Mouse (Mus musculus): ENCODE measurements around the gene Gm10563. TPM values are rescaled to one million over a fixed set of nuclear protein-coding genes. Genes with fewer than 3 reads are reported as not detected.

The Gm10563 gene
- polyA plus RNA-seq, 1 experiment from 2014 or later: not detected

- Histone ChIP-seq H3K9me3 (no peaks in the 10 kb centered on the region), H3K36me3 (peaks cover 59% of the 10 kb centered on the region), H3K4me3 (no peak overlapping the region), H3K9ac (no peak overlapping the region), H3K27ac (no peak overlapping the region), H3K27me3 (peaks cover 62% of the 10 kb centered on the region), H3K4me1 (peaks cover 43% of the 10 kb centered on the region), H3K4me2 (no peak overlapping the region)
- ATAC-seq (ENCODE audit: insufficient number of reproducible peaks, low FRiP score, low TSS enrichment, low read depth): no peak
- WGBS: 61% methylated on average over 15 of the region's 15 CpGs
These were observed 6.5 kb upstream of the Gm10563 start for GRCm38 (mm10) chr4:155651553-155652269.

DNA sequence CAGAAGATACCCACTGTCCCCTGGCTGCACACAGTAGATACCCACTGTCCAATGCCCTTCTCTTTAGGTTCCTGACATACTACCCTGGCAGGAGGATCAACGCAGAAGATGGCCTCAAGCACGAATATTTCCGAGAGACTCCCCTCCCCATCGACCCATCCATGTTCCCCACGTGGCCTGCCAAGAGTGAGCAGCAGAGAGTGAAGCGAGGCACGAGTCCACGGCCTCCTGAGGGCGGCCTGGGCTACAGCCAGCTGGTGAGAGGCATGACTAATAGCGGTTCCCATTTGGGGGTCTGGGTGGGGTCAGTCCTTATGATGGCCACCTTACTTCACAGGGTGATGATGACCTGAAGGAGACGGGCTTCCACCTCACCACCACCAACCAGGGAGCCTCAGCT is 4.1 kb upstream of the Gm10563 start:
- Histone ChIP-seq H3K4me3 (no peak overlapping the region), H3K4me2 (no peak overlapping the region), H3K4me1 (peaks cover 30% of the 10 kb centered on the region), H3K27ac (no peak overlapping the region), H3K9me3 (no peaks in the 10 kb centered on the region), H3K36me3 (peaks cover 66% of the 10 kb centered on the region), H3K9ac (no peak overlapping the region), H3K27me3 (peaks cover 40% of the 10 kb centered on the region)
- 87% methylated on average over 11 of the region's 11 CpGs for WGBS
- ATAC-seq (ENCODE audit: insufficient number of reproducible peaks, low FRiP score, low TSS enrichment, low read depth): no peak

DNA sequence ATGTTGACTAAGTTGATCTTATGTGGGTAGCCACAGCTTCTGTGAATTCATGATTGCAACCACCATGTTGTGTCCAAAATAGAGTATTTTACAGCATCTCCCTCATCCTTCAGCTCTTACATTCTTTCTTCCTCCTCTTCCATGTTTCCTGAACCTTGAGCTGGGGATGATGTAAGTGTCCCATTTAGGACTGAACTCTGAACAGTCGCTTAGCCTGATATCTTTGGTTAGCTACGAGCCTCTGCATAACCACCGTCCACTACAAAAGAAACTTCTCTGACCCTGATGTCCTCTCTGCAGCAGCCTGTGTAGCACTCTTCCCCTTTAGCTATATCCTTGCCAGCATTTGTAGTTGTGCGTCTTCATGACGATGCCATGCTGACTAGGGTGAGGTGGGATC is 513 bp upstream of the Gm10563 start:
- WGBS: 97% methylated on average over 5 of the region's 5 CpGs
- H3K4me1 ChIP-seq: no peaks in the 10 kb centered on the region
- ATAC-seq (ENCODE audit: insufficient number of reproducible peaks, low FRiP score, low TSS enrichment, low read depth): no peak
- H3K27me3 ChIP-seq: peaks cover 4% of the 10 kb centered on the region; the same call in 1 of the 2 replicates
- H3K36me3 ChIP-seq: peaks cover 90% of the 10 kb centered on the region
- H3K9me3 ChIP-seq: no peaks in the 10 kb centered on the region
- H3K27ac ChIP-seq: no peak overlapping the region
- no peak overlapping the region for H3K4me3 ChIP-seq
- no peak overlapping the region for H3K9ac ChIP-seq
- H3K4me2 ChIP-seq: no peak overlapping the region

- Histone ChIP-seq H3K27me3 (no peaks in the 10 kb centered on the region), H3K9ac (no peak overlapping the region), H3K9me3 (no peaks in the 10 kb centered on the region), H3K36me3 (peaks cover 85% of the 10 kb centered on the region), H3K4me3 (no peak overlapping the region), H3K27ac (no peak overlapping the region), H3K4me2 (no peak overlapping the region), H3K4me1 (no peaks in the 10 kb centered on the region)
- WGBS: 92% methylated on average over 1 of the region's 1 CpGs
- ATAC-seq (ENCODE audit: insufficient number of reproducible peaks, low FRiP score, low TSS enrichment, low read depth): no peak
These were observed 1.7 kb downstream of the Gm10563 start for GRCm38 (mm10) chr4:155643531-155643930.

DNA sequence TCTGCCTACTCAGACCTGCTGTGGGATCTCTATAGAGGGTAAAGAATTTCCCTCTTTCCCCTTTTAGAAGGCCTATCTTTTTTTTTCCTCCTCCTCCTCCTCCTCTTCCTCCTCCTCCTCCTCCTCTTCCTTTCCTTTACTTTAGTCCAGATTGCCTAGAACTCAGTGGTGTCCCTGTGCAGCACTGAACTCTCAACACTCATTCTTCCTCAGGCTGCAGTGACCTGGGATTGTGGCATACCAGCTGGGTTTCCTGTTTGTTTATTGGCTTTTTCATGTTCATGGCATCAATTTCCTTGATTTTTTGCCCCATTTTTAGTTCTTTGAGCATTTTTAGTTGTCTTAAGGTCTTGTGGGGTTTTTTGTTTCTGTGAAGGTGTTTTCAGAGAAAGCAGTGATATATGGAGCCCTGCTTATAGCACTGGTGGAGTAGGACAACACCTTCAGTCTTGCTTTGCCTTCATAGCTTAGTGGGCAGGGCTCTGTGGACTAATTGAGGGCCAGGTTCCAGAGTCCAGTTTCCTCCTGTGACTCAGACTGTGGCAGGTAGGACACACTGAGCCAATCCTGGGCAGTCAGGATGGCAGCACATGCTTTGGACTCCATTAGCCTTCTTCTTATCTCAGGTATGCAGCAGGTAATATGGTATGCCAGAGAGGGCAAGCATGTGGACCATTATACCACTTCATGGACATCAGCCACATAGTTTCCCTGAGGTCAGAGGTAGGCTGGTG is 9.3 kb downstream of the Gm10563 start:
- no peaks in the 10 kb centered on the region for H3K4me1 ChIP-seq
- no peaks in the 10 kb centered on the region for H3K9me3 ChIP-seq
- H3K36me3 ChIP-seq: peaks cover 84% of the 10 kb centered on the region
- H3K27me3 ChIP-seq: no peaks in the 10 kb centered on the region
- H3K27ac ChIP-seq: no peak overlapping the region
- no peak overlapping the region for H3K9ac ChIP-seq
- H3K4me3 ChIP-seq: no peak overlapping the region
- no peak for ATAC-seq (ENCODE audit: insufficient number of reproducible peaks, low FRiP score, low TSS enrichment, low read depth)
- H3K4me2 ChIP-seq: no peak overlapping the region

DNA sequence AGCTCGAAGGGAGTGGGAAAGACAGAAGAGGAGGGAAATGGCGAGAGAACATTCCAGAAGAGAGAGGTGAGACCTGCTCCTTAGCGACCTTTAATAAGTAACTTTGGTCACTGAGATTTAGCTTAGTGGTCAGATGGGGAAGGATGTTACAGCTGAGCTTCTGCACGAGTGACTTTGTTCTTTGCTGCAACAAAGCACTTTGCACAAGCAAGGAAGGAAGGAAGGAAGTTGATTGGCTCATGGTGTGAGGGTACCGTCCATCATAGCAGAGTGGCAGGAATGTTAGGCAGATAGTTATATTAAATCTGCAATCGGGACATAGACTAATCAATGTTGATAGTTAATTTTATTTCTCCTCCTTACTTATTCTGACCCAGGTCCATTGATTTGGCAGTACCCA is 14.9 kb downstream of the Gm10563 start:
- H3K9ac ChIP-seq: no peak overlapping the region
- H3K4me1 ChIP-seq: peaks cover 1% of the 10 kb centered on the region; the same call in 1 of the 2 replicates
- no peaks in the 10 kb centered on the region for H3K9me3 ChIP-seq
- H3K27ac ChIP-seq: no peak overlapping the region
- no peak overlapping the region for H3K4me2 ChIP-seq
- H3K27me3 ChIP-seq: no peaks in the 10 kb centered on the region
- H3K36me3 ChIP-seq: peaks cover 68% of the 10 kb centered on the region
- no peak overlapping the region for H3K4me3 ChIP-seq
- WGBS: 87% methylated on average over 6 of the region's 6 CpGs
- no peak for ATAC-seq (ENCODE audit: insufficient number of reproducible peaks, low FRiP score, low TSS enrichment, low read depth)

DNA sequence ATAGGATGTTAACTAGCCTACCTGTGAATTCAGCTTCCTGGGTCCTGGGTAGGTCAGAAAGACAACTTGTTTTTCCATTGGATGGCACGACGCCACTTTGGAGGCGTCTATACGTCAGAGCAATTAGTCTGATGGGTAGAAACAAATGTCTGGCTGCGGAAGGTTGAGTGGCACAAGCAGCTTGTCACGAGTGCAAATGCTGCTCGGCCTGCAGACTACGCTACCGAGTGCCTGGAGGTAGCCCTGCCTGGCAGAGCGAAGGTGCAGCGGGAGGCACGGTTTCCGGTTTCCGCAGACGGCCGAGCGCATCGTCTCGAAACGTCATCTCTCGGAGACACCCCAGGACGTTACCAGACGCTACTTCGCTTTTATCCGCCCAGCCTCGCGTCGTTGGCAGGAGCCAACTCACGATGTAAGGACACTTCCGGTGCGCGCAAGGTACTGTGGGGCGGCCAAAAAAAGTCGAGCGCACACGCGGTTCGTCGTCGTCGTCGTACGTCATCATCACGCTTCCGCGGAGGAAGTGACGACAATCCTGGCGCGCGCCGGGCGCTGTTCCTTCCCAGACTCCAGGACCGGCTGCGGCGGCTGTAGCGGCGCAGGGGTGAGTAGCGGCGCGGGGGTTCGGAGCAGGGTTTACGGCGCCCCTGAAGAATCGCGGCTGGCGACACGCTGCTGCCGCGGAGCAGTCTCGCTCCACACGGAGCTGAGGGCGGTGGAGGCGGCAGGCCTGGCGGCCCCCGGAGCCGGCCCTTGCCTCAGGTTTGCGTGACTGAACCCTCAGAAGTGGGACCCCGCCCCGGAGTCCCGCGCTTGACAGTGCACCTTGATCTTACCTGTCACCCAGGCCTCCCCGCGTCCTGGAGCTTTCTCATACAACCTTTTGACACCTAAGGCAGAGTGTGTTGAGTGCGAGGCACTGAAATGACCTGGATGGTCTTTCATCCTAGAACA is 20.6 kb downstream of the Gm10563 start, which contains the start of gene Cdk11b:
Gene Cdk11b, plus strand, starts transcription at position 517 of the 954 bp plus-strand sequence.
- Histone ChIP-seq H3K36me3 (peaks cover 49% of the 10 kb centered on the region), H3K27me3 (no peaks in the 10 kb centered on the region), H3K9ac (peak within 1 kb of the TSS; percentile 82), H3K4me3 (peak within 1 kb of the TSS; percentile 100), H3K4me1 (peaks cover 7% of the 10 kb centered on the region), H3K9me3 (no peaks in the 10 kb centered on the region), H3K4me2 (peak within 1 kb of the TSS; percentile 66), H3K27ac (peak within 1 kb of the TSS; percentile 96)
- under 1% methylated on average over 83 of the region's 84 CpGs for WGBS
- peak; percentile 100 for ATAC-seq (ENCODE audit: insufficient number of reproducible peaks, low FRiP score, low TSS enrichment, low read depth)

GRCm38 (mm10) chr4:155618321-155618720 is 26.9 kb downstream of the Gm10563 start:
- Histone ChIP-seq H3K4me1 (no peaks in the 10 kb centered on the region), H3K36me3 (peaks cover 84% of the 10 kb centered on the region)
- WGBS: 94% methylated on average over 5 of the region's 5 CpGs

DNA sequence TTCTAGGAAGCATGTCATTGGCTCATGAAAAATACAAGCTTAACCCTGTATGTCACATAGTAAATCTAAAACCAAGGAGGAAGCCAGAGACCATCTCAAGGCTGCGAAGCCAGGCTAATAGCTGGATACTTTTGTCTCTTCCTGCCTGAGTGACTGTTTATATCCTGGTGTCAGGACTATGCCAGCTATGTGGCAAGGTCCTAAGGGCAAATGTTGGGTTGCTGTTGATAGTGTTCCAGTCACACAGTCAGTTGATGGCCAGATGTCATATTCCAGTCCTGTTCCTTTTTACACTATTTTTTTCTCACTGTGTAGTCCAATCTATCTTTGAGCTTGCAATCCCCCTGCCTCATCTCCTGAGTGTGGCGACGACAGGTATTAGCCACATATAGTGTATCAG is 31.9 kb downstream of the Gm10563 start:
- H3K36me3 ChIP-seq: peaks cover 77% of the 10 kb centered on the region
- H3K4me3 ChIP-seq: no peak overlapping the region
- 95% methylated on average over 3 of the region's 3 CpGs for WGBS
- no peaks in the 10 kb centered on the region for H3K9me3 ChIP-seq
- H3K9ac ChIP-seq: no peak overlapping the region
- no peaks in the 10 kb centered on the region for H3K27me3 ChIP-seq
- ATAC-seq (ENCODE audit: insufficient number of reproducible peaks, low FRiP score, low TSS enrichment, low read depth): no peak
- no peaks in the 10 kb centered on the region for H3K4me1 ChIP-seq
- H3K27ac ChIP-seq: no peak overlapping the region
- no peak overlapping the region for H3K4me2 ChIP-seq

More at GRCm38 (mm10) chr4:155618321-155618720, 26.9 kb downstream of the Gm10563 start:
- H3K27me3 ChIP-seq: no peaks in the 10 kb centered on the region
- no peaks in the 10 kb centered on the region for H3K9me3 ChIP-seq
- H3K9ac ChIP-seq: no peak overlapping the region
- no peak overlapping the region for H3K4me2 ChIP-seq
- H3K4me3 ChIP-seq: no peak overlapping the region
- H3K27ac ChIP-seq: no peak overlapping the region
- no peak for ATAC-seq (ENCODE audit: insufficient number of reproducible peaks, low FRiP score, low TSS enrichment, low read depth)

DNA sequence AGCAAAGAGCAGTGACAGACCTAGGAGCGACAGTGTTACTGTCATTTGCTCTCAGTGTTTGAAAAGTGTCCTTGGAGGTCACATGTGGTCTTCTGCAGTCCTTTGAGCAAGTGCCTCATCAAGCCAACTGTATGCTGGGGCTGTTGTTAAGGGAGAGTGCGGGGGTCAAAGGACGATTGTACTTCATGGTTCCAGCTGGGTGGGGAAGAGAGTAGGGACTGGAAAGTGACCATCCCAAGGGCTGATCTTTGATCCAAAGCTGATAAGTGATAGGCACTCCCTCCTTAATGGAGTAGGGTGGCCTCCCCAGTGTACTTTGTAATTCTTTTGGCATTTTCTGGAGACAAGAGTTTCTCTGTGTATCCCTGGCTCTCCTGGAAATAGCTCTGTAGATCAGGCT is 33.3 kb downstream of the Gm10563 start:
- no peak overlapping the region for H3K4me3 ChIP-seq
- no peaks in the 10 kb centered on the region for H3K27me3 ChIP-seq
- no peaks in the 10 kb centered on the region for H3K9me3 ChIP-seq
- H3K4me2 ChIP-seq: no peak overlapping the region
- no peak overlapping the region for H3K9ac ChIP-seq
- no peaks in the 10 kb centered on the region for H3K4me1 ChIP-seq
- no peak for ATAC-seq (ENCODE audit: insufficient number of reproducible peaks, low FRiP score, low TSS enrichment, low read depth)
- WGBS: 89% methylated on average over 3 of the region's 3 CpGs
- H3K36me3 ChIP-seq: peaks cover 68% of the 10 kb centered on the region
- H3K27ac ChIP-seq: no peak overlapping the region

DNA sequence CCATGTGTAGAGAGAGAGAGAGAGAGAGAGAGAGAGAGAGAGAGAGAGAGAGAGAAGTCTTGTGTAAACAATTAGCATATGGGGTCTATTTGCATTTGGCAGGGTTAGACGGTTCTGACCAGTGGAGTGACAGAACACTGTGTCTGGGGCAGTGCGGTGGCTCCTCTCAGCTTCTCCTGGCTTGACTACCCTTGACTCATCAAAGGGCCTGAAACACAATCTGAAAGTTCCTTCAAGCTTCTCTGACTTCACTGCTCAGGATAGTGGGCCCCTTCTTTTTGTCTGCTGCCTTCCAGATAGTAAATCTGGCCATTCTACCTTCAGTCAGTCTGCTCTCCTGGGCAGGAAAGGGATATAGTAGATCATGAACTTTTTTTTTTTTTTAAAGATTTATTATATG is 38.4 kb downstream of the Gm10563 start:
- 89% methylated on average over 2 of the region's 2 CpGs for WGBS
- Histone ChIP-seq H3K4me3 (no peak overlapping the region), H3K4me2 (no peak overlapping the region), H3K27me3 (no peaks in the 10 kb centered on the region), H3K9ac (no peak overlapping the region), H3K4me1 (peaks cover 10% of the 10 kb centered on the region), H3K27ac (no peak overlapping the region), H3K9me3 (no peaks in the 10 kb centered on the region), H3K36me3 (peaks cover 39% of the 10 kb centered on the region)
- no peak for ATAC-seq (ENCODE audit: insufficient number of reproducible peaks, low FRiP score, low TSS enrichment, low read depth)
